Mouse (Mus musculus): Measurements from ENCODE around the gene Cfap77.

Cfap77 gene

DNA sequence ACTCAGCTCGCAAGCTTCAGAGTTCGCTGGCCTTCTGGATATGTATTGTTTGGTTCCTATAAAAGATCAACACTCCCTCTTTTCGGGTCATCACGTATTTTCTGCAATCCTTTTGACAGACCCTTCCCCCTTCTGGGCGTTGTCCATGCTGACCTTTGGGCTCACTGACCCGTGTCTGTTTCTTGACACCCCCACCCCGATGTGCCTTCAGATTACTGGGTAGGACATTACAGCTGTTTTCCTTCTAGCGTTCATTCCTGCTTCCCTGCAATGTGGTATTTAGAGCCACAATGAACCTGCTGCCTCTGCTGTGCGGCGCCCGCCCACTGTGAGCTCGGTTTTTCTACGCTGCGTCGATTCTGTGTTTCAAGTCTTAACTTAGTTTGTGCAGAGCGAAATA, 8.7 kb downstream of the Cfap77 start:
- DNase-seq: no peak

GRCm38 (mm10) chr2:29042124-29042523, 12.7 kb downstream of the Cfap77 start:
- no peak for DNase-seq

DNA sequence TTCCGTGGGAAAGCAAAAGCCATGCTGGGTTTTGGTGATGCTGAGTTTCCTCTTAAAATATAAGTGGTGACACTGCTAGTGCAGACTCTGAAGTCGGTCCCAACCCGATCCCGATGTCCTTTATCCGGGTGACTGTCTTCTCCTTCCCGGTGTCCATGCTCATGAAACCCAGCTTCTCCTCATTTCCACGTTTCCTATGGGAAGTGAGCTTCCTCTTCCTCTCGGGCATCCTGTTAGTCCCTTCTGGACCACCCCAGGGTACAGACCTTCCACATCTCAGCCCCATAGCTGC, 13.4 kb downstream of the Cfap77 start:
- DNase-seq: no peak

- DNase-seq: no peak
Measured at GRCm38 (mm10) chr2:29040594-29041476, 14.0 kb downstream of the Cfap77 start.

DNA sequence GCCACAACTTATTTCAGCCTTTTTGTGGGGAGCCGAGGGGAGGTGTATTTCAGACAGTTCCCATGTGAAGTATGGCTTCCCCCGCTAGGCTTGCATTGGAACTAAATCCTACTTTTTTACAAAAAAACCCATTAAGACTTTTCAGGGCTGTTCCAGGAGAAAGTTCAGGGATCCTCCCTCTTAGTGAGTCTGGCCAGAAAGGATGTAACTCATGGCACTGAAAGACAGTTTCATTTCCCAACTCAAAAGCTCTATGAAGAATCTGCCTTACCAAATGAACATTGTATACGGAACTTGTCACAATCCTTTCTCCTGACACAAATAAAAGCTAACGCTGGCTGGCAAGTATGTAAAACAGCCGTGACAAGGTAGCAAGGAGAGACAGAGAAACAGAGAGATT, 15.1 kb downstream of the Cfap77 start:
- DNase-seq: no peak

- peak; percentile 75 to 89 for DNase-seq
Measured at GRCm38 (mm10) chr2:29035698-29036097, 19.2 kb downstream of the Cfap77 start.

DNA sequence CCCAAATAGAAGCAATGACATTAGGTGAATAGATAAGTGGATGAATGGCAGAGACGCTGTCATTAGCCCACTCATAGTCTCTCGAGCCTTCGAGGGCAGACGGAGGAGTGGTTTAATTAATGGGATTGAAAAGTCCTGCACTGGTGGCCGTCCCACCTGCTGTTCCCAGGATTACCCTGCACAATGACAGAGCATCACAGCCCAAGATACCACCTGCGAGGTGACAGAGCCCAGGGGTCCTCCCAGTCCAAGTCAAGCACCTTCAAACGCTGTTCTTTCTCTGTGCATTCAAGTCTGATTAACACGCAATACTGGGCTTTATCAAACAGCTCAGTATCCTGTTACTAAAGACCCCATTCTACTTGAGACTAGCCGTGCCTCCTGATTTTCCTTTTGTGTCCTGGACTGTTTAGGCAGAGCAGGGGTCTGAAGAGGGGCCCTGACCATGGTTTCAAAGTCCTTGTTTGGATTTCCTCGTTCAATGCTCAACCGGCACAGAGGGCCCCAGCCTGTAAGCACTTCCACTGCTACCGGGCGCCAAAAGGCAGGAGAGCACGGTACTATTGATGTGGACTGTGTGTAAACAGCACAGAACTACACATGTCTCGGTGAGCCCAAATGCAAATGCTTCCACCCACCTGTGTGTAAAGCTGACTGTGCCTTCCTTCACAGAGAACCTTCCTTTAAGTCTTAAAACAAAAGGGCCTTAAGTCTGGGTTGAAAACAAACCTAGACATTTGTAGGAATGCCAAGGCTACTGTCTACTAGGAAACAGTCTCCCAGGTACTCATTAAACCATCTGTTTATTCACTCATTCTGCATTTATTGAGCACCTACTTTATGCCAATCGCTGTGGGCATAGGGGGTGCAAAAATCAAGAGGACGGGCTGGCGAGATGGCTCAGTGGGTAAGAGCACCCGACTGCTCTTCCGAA, 20.1 kb downstream of the Cfap77 start:
- DNase-seq: peak in 1 of 2 experiments; percentile 22

GRCm38 (mm10) chr2:29031951-29032350, 22.9 kb downstream of the Cfap77 start:
- peak in 1 of 2 experiments; percentile 12 for DNase-seq

- peak in 1 of 2 experiments; percentile 33 for DNase-seq
Measured at GRCm38 (mm10) chr2:29030048-29030734, 24.7 kb downstream of the Cfap77 start.

- no peak for DNase-seq
Measured at GRCm38 (mm10) chr2:29025284-29025683, 29.6 kb downstream of the Cfap77 start.

- no peak for DNase-seq
Measured at GRCm38 (mm10) chr2:29023001-29023400, 31.9 kb downstream of the Cfap77 start.

DNA sequence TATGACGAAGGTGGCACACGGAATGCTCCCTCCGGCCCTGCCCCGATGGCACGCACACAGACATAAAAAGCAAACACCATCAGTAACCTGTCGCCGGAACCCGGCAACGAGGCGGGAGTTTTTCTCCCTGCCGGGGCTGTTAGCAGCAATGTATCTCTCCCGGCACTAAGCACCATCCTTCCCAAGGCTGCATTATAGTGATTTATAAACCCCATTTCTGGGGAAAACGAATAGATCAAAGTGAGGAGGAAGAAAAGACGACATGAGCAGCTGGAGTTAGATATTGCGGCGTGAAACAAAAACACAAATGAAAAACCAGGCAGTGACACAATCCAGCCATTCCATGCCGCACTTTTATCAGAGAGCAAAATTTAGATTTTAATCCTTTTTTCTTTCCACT, 33.8 kb downstream of the Cfap77 start:
- DNase-seq: no peak

GRCm38 (mm10) chr2:29018680-29019079, 36.2 kb downstream of the Cfap77 start:
- no peak for DNase-seq

DNA sequence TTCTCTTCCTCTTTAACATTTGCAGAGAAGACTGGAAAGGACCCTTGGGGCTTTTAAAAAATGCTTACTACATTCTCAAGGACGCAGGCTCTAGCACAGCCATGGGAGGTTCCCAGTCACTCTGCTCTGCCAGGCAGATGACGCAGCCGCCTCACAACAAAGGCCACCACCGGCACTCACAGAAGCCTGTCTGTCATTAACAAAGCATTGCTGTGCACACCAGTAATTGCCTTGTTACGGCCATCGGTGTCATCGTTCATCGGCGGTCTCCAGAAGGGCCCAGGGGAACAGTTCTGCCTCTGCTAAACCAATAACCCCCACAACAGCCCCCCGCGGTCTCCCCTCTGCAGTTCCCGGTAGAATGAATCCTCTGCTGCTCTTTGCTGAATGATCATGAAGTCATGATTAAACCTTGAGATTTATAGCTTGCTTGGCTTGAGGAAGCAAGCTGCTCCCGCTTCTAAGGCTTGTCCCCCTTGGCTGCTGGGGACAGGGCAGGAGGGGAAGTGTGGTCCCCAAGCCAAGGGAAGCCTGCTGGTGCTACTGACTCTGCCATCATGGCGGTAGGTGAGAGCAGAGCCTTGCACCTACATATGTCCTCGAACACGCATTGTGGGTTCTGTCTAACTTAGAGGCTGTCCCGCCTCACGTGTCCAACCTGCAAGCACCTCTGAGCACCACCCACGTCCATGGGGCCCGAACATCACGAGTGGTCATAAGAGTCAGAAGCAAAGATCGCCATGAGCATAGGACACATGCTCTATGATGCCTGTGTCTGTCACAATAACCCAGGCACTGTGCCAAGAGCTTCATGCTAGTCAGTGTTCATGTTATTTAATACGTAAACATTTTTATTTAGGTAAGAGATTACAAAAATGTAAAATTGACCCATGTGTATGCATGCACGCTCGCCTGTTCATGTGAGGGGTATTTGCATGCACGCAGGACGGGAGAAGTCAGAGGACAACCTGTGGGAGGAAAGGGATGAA, 38.0 kb downstream of the Cfap77 start:
- DNase-seq: no peak

- no peak for DNase-seq
Measured at GRCm38 (mm10) chr2:29012523-29012922, 42.3 kb downstream of the Cfap77 start.

GRCm38 (mm10) chr2:29007656-29008055, 47.2 kb downstream of the Cfap77 start:
- DNase-seq: no peak

DNA sequence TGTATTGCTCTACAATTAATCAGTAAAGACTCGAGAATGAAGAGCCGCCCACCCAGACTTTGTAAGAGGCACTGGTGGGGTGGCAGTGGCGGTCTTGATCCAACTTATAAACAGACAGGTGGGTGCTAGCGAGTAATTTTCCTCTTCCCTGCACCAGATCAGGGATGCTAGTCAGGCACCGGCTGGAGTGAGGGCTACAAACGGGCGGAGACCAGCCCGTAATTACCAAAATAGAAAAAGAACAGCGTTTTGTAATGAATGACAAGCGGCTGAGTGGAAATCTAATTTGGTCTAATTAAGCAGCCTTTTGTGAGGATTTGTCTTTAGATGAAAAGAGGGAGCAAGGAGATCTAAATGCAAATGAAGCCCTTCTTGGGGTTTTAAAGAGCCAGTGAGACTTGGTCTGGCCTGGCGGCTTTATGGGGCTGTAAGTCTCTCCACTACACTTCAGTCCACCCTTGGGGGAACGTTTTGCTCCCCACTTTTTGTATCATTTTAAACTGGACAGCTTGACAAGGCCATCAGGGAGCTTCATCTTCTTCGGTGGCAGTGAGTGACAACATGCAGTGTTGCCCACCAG, 48.3 kb downstream of the Cfap77 start:
- DNase-seq: no peak

DNA sequence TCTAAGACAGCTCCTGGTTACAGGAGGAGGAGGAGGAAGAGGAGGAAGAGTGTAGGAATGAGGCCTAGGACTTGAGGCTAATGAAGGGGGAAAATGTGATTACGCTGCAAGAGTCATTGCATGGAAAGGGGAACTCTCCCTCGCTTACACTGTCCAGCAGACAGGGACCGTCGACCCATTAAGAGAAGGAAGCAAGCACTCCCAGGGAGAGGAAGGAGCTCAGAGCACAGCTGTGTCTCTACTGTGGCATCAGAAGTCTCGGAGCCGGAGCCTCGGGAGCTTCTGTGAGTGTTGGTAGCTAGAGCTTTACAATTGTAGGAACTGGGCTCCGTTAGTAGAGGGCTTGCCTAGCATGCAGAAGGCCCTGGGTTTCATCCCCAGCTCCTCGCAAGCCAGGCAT, 50.8 kb downstream of the Cfap77 start:
- no peak for DNase-seq

DNA sequence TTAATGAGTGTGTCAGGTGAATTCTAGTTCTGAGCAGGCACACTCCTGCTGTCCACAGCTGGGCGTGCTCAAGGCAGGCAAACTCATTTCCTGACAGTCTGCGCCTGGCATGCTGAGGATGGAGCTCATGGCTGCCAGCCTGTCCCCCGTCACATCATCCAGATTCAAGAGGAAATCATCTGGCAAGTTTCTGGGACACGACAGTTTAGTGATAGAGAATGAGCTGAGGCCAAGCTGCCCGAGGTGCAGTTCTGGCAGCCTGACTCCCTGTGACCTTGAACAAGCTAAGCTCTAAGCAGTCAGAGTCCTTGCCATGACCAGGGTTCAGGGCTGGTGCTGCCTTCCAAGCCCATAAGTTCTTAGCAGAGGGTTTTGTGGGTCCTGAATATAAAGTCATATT, 56.6 kb downstream of the Cfap77 start:
- no peak for DNase-seq

DNA sequence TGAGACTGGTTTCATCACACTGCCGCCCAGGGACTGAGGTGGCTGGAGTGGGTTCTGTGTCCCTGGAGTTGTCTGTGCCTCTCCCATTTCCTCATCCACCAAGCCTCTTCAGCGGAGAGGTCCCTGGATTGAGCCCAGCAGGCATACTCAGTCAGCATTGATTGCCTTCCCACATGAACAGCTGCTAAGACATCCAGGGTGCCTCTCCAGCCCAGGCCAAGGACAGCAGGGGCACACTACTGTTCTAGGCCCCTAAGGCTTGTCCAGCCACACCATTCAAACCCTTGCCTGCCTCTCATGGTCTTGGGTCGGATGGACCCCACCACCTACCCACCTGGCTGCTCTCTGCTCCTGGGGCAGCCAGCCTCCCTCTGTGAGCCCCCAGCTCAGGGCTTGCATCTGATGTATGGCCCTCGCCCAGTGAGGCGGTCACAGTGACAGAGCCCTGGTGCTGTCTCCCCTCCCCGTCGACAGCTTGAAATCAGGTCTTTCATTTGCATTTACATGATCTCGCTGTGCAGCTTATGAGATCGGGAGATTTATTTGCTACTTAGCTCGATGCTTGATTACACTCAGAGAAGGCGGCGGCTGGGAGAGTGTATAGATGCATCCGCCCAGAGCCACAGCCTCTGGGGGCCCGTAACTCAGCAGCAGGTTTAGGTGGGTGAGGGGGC, 57.6 kb downstream of the Cfap77 start:
- DNase-seq: no peak

DNA sequence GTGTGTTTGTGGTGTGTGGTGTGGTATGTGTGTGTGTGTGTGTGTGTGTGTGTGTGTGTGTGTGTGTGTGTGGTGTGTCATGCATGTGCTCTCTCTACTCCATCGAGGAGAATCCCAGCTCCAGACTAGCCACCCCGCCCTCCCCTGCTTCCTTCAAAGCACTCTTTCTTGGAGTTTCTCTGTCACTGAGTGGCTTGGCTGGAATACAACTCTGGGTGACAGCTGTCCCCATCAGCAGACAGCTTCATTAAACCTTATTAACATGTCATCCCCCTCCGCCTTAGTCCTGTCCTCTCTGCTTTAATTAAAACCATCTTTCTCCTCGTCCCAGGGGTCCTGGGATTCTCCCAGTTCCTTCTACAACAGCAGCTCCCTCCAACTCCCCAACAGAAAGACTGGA, 59.4 kb downstream of the Cfap77 start:
- DNase-seq: no peak

All from kidney, postnatal 25 days (tissue).